Mouse (Mus musculus): ENCODE measurements around the gene Slc30a3.

- TF ChIP-seq POLR2A (IDR thresholded peaks at IDR 0.05; ENCODE audit: borderline replicate concordance, insufficient read depth, low read length) (no peak), CTCF (IDR thresholded peaks at IDR 0.05; ENCODE audit: borderline replicate concordance, insufficient read depth, low read depth, low read length) (no peak)
Measured at GRCm38 (mm10) chr5:31095711-31096480, 12.1 kb downstream of the Slc30a3 start.

Data from cerebellum, adult 2 months (tissue).